Mouse (Mus musculus) limb, embryonic 13.5 days (tissue): Measurements from ENCODE around the gene Ghrhr. TPM values are rescaled to one million over a fixed set of nuclear protein-coding genes. Genes with fewer than 3 reads are reported as not detected.
A peak's percentile ranks its signal among the peaks of the same experiment; 100 is the strongest.

Source experiments
- ATAC-seq: fragments of 200-750 bp; cut with Nextera tagmentation; 2 replicates; pipeline ENCODE4 v1.8.0; 2017; ENCODE audit warnings: low read depth, moderate number of reproducible peaks, moderate TSS enrichment; ENCODE audit not compliant: low FRiP score
- H3K27ac ChIP-seq: fragments of 300-500 bp; sonication (generic); 2 replicates; pipeline ENCODE4 v1.5.1; 2015; ENCODE audit warnings: inconsistent platforms, mild to moderate bottlenecking, moderate library complexity
- H3K27me3 ChIP-seq: fragments of 300-500 bp; sonication (generic); 2 replicates; pipeline ENCODE4 v1.6.1; 2015; ENCODE audit warnings: mild to moderate bottlenecking, inconsistent platforms
- H3K36me3 ChIP-seq: fragments of 300-500 bp; sonication (generic); 2 replicates; pipeline ENCODE4 v1.6.1; 2015; ENCODE audit warnings: inconsistent platforms, mild to moderate bottlenecking, moderate library complexity
- H3K4me1 ChIP-seq: fragments of 300-500 bp; sonication (generic); 2 replicates; pipeline ENCODE4 v1.6.1; 2015; ENCODE audit warnings: inconsistent platforms
- H3K4me2 ChIP-seq: fragments of 300-500 bp; sonication (generic); replicated peaks from 2 replicates; pipeline ENCODE4 v1.6.1; 2015; ENCODE audit warnings: inconsistent platforms, mild to moderate bottlenecking, moderate library complexity
- H3K4me3 ChIP-seq: fragments of 300-500 bp; sonication (generic); 2 replicates; pipeline ENCODE4 v1.5.1; 2015; ENCODE audit warnings: moderate library complexity, mild to moderate bottlenecking, inconsistent platforms
- H3K9ac ChIP-seq: fragments of 300-500 bp; sonication (generic); 2 replicates; pipeline ENCODE4 v1.6.1; 2015; ENCODE audit warnings: mild to moderate bottlenecking, inconsistent platforms
- H3K9me3 ChIP-seq: fragments of 300-500 bp; sonication (generic); 2 replicates; pipeline ENCODE4 v1.6.1; 2016; ENCODE audit warnings: inconsistent platforms
- WGBS: fragments of 180-500 bp; shearing (Covaris S2); methylation state at CpG from one replicate; pipeline ENCODE4 v1.1.7; 2015; 5-methylcytosine and 5-hydroxymethylcytosine counted together
- polyA plus RNA-seq: library from polyadenylated mRNA; unstranded; fragments of >200 nt; fragmentation: Nextera tagmentation; extraction: Ambion mirVana; gene quantifications from 2 replicates; pipeline ENCODE4 v1.2.1, GENCODE M21; 2015

Gene Ghrhr
- polyA plus RNA-seq, 1 experiment from 2014 or later, result not detected

- Histone ChIP-seq H3K4me2 (no peak overlapping the region), H3K4me1 (peaks cover 56% of the 10 kb centered on the region), H3K9me3 (no peaks in the 10 kb centered on the region), H3K27me3 (peaks cover 3% of the 10 kb centered on the region; the same call in 1 of the 2 replicates), H3K27ac (no peak overlapping the region), H3K4me3 (no peak overlapping the region), H3K9ac (0 out of 2 replicates have a peak overlapping the region, but pooled peaks have one; percentile 8), H3K36me3 (no peaks in the 10 kb centered on the region)
- no peak for ATAC-seq
- WGBS, result 39% methylated on average over 5 of the region's 5 CpGs
Observed at GRCm38 (mm10) chr6:55341688-55342087, 34.4 kb upstream of the Ghrhr start.

- peak; percentile 49; the same call in 1 of the 2 replicates for ATAC-seq
- Histone ChIP-seq H3K9ac (no peak overlapping the region), H3K4me2 (peak overlapping the region; percentile 24; the same call in 1 of the 2 replicates), H3K4me1 (peaks cover 50% of the 10 kb centered on the region), H3K27me3 (no peaks in the 10 kb centered on the region), H3K9me3 (no peaks in the 10 kb centered on the region), H3K4me3 (no peak overlapping the region), H3K36me3 (no peaks in the 10 kb centered on the region), H3K27ac (no peak overlapping the region)
- WGBS, result 57% methylated on average over 9 of the region's 9 CpGs
Observed at GRCm38 (mm10) chr6:55342328-55342727, 33.8 kb upstream of the Ghrhr start.

GRCm38 (mm10) chr6:55343446-55343845 lies 32.6 kb upstream of the Ghrhr start:
- H3K27me3 ChIP-seq, result no peaks in the 10 kb centered on the region
- peaks cover 39% of the 10 kb centered on the region for H3K4me1 ChIP-seq
- H3K4me2 ChIP-seq, result no peak overlapping the region
- H3K9ac ChIP-seq, result no peak overlapping the region
- H3K36me3 ChIP-seq, result no peaks in the 10 kb centered on the region
- H3K4me3 ChIP-seq, result no peak overlapping the region
- 83% methylated on average over 10 of the region's 10 CpGs for WGBS
- no peak overlapping the region for H3K27ac ChIP-seq
- no peak for ATAC-seq
- no peaks in the 10 kb centered on the region for H3K9me3 ChIP-seq

- H3K4me2 ChIP-seq, result no peak overlapping the region
- no peak overlapping the region for H3K4me3 ChIP-seq
- H3K9me3 ChIP-seq, result no peaks in the 10 kb centered on the region
- 90% methylated on average over 9 of the region's 9 CpGs for WGBS
- no peaks in the 10 kb centered on the region for H3K27me3 ChIP-seq
- H3K27ac ChIP-seq, result no peak overlapping the region
- no peaks in the 10 kb centered on the region for H3K36me3 ChIP-seq
- H3K9ac ChIP-seq, result no peak overlapping the region
- peaks cover 29% of the 10 kb centered on the region for H3K4me1 ChIP-seq
- no peak for ATAC-seq
Observed at GRCm38 (mm10) chr6:55344291-55345016, 31.6 kb upstream of the Ghrhr start.

- H3K9ac ChIP-seq, result no peak overlapping the region
Observed at GRCm38 (mm10) chr6:55345264-55345663, 30.8 kb upstream of the Ghrhr start.

GRCm38 (mm10) chr6:55346491-55346890 lies 29.6 kb upstream of the Ghrhr start:
- Histone ChIP-seq H3K4me1 (peaks cover 18% of the 10 kb centered on the region), H3K27ac (no peak overlapping the region), H3K36me3 (no peaks in the 10 kb centered on the region; the same call in 1 of the 2 replicates), H3K4me2 (no peak overlapping the region), H3K4me3 (no peak overlapping the region), H3K9me3 (peaks cover 9% of the 10 kb centered on the region), H3K27me3 (no peaks in the 10 kb centered on the region), H3K9ac (no peak overlapping the region)
- 83% methylated on average over 7 of the region's 7 CpGs for WGBS
- ATAC-seq, result no peak

More at GRCm38 (mm10) chr6:55345264-55345663, 30.8 kb upstream of the Ghrhr start:
- H3K4me3 ChIP-seq, result no peak overlapping the region
- WGBS, result 88% methylated on average over 10 of the region's 10 CpGs
- H3K4me2 ChIP-seq, result no peak overlapping the region
- peaks cover 28% of the 10 kb centered on the region for H3K4me1 ChIP-seq
- no peaks in the 10 kb centered on the region; the same call in 1 of the 2 replicates for H3K36me3 ChIP-seq
- no peaks in the 10 kb centered on the region for H3K27me3 ChIP-seq
- peaks cover 8% of the 10 kb centered on the region for H3K9me3 ChIP-seq
- ATAC-seq, result no peak
- H3K27ac ChIP-seq, result no peak overlapping the region

GRCm38 (mm10) chr6:55347711-55348571 lies 28.2 kb upstream of the Ghrhr start:
- Histone ChIP-seq H3K27me3 (no peaks in the 10 kb centered on the region), H3K9me3 (peaks cover 9% of the 10 kb centered on the region), H3K4me1 (peaks cover 5% of the 10 kb centered on the region), H3K4me2 (no peak overlapping the region), H3K4me3 (no peak overlapping the region), H3K36me3 (no peaks in the 10 kb centered on the region; the same call in 1 of the 2 replicates), H3K27ac (no peak overlapping the region), H3K9ac (no peak overlapping the region)
- no peak for ATAC-seq
- 84% methylated on average over 5 of the region's 5 CpGs for WGBS

GRCm38 (mm10) chr6:55349231-55349630 lies 26.9 kb upstream of the Ghrhr start:
- no peak overlapping the region for H3K9ac ChIP-seq
- H3K27me3 ChIP-seq, result no peaks in the 10 kb centered on the region
- H3K9me3 ChIP-seq, result peaks cover 9% of the 10 kb centered on the region
- 81% methylated on average over 4 of the region's 4 CpGs for whole genome bisulfite sequencing
- no peak overlapping the region for H3K4me3 ChIP-seq
- H3K4me1 ChIP-seq, result no peaks in the 10 kb centered on the region
- no peak for ATAC-seq
- H3K36me3 ChIP-seq, result no peaks in the 10 kb centered on the region; the same call in 1 of the 2 replicates
- no peak overlapping the region for H3K4me2 ChIP-seq
- H3K27ac ChIP-seq, result no peak overlapping the region

GRCm38 (mm10) chr6:55350383-55350952 lies 25.6 kb upstream of the Ghrhr start:
- no peaks in the 10 kb centered on the region; the same call in 1 of the 2 replicates for H3K36me3 ChIP-seq

GRCm38 (mm10) chr6:55351712-55352111 lies 24.4 kb upstream of the Ghrhr start:
- no peak overlapping the region for H3K4me3 ChIP-seq
- 71% methylated on average over 7 of the region's 7 CpGs for WGBS

More at GRCm38 (mm10) chr6:55350383-55350952, 25.6 kb upstream of the Ghrhr start:
- H3K4me3 ChIP-seq, result no peak overlapping the region
- no peak overlapping the region for H3K9ac ChIP-seq
- ATAC-seq, result no peak
- peaks cover 9% of the 10 kb centered on the region for H3K9me3 ChIP-seq
- H3K4me2 ChIP-seq, result no peak overlapping the region
- H3K4me1 ChIP-seq, result no peaks in the 10 kb centered on the region
- no peak overlapping the region for H3K27ac ChIP-seq
- 88% methylated on average over 6 of the region's 6 CpGs for WGBS
- no peaks in the 10 kb centered on the region for H3K27me3 ChIP-seq

GRCm38 (mm10) chr6:55353711-55354445 lies 22.2 kb upstream of the Ghrhr start:
- H3K4me3 ChIP-seq, result no peak overlapping the region
- ATAC-seq, result no peak
- H3K27ac ChIP-seq, result no peak overlapping the region
- WGBS, result 76% methylated on average over 12 of the region's 12 CpGs
- no peak overlapping the region for H3K9ac ChIP-seq
- no peaks in the 10 kb centered on the region; the same call in 1 of the 2 replicates for H3K36me3 ChIP-seq
- no peak overlapping the region for H3K4me2 ChIP-seq
- H3K4me1 ChIP-seq, result no peaks in the 10 kb centered on the region
- peaks cover 9% of the 10 kb centered on the region for H3K9me3 ChIP-seq
- no peaks in the 10 kb centered on the region for H3K27me3 ChIP-seq

More at GRCm38 (mm10) chr6:55351712-55352111, 24.4 kb upstream of the Ghrhr start:
- no peak for ATAC-seq
- Histone ChIP-seq H3K27ac (no peak overlapping the region), H3K4me2 (no peak overlapping the region), H3K9ac (no peak overlapping the region), H3K9me3 (peaks cover 9% of the 10 kb centered on the region), H3K36me3 (no peaks in the 10 kb centered on the region; the same call in 1 of the 2 replicates), H3K4me1 (no peaks in the 10 kb centered on the region), H3K27me3 (no peaks in the 10 kb centered on the region)
